Mouse (Mus musculus) cerebellum, postnatal 36 days (tissue): Measurements from ENCODE around the gene Cfap299.

Experiments used
- DNase-seq, 2 experiments: peaks; one replicate each; pipeline ENCODE4 v3.0.0; 2021 to 2022; ENCODE audit warnings: mixed read lengths in 2 of 2

The Cfap299 gene

GRCm38 (mm10) chr5:98842600-98843310, 513.7 kb downstream of the Cfap299 start:
- no peak for DNase-seq

GRCm38 (mm10) chr5:98844664-98845063, 515.6 kb downstream of the Cfap299 start:
- DNase-seq = no peak
